Mouse (Mus musculus): Measurements from ENCODE around the gene Nynrin.

GRCm38 (mm10) chr14:55882171-55882641, 28.4 kb downstream of the Nynrin start:
- TF ChIP-seq CTCF (IDR thresholded peaks at IDR 0.05; ENCODE audit: control insufficient read depth, insufficient read depth, insufficient read length) (no peak), MAX (IDR thresholded peaks at IDR 0.05) (no peak), USF1 (IDR thresholded peaks at IDR 0.05; ENCODE audit: low read depth) (no peak), MYOG (IDR thresholded peaks at IDR 0.05; ENCODE audit: control insufficient read depth, extremely low read depth, insufficient read length) (no peak), FOSL1 (IDR thresholded peaks at IDR 0.05; ENCODE audit: insufficient read depth, low read length, poor library complexity, severe bottlenecking) (no peak), CEBPB (IDR thresholded peaks at IDR 0.05; ENCODE audit: low read depth) (no peak)
